Mouse (Mus musculus) heart, embryonic 16.5 days (tissue): ENCODE measurements around the gene Rlim. TPM values are rescaled to one million over a fixed set of nuclear protein-coding genes. Genes with fewer than 3 reads are reported as not detected.
A peak's percentile ranks its signal among the peaks of the same experiment; 100 is the strongest.

Experiments used
- ATAC-seq: fragments of 200-750 bp; cut with Nextera tagmentation; replicated peaks from 2 replicates; pipeline ENCODE4 v1.8.0; 2017; ENCODE audit warnings: moderate number of reproducible peaks; ENCODE audit not compliant: insufficient read depth, low FRiP score; ENCODE audit errors: extremely low read depth
- H3K27ac ChIP-seq: fragments of 300-500 bp; sonication (generic); 2 replicates; pipeline ENCODE4 v1.5.1; 2014; ENCODE audit warnings: mild to moderate bottlenecking, low read length, control low read depth, moderate library complexity
- H3K27me3 ChIP-seq: fragments of 300-500 bp; sonication (generic); 2 replicates; pipeline ENCODE4 v1.6.1; 2014; ENCODE audit warnings: low read length, mixed read lengths; ENCODE audit not compliant: control insufficient read depth, insufficient read depth
- H3K36me3 ChIP-seq: fragments of 300-500 bp; sonication (generic); 2 replicates; pipeline ENCODE4 v1.6.1; 2014; ENCODE audit not compliant: control insufficient read depth, insufficient read depth
- H3K4me1 ChIP-seq: fragments of 300-500 bp; sonication (generic); 2 replicates; pipeline ENCODE4 v1.6.1; 2014; ENCODE audit warnings: low read length, mixed read lengths; ENCODE audit not compliant: control insufficient read depth, insufficient read depth
- H3K4me2 ChIP-seq: fragments of 300-500 bp; sonication (generic); 2 replicates; pipeline ENCODE4 v1.6.1; 2014; ENCODE audit warnings: low read depth, mild to moderate bottlenecking, control low read depth, low read length
- H3K4me3 ChIP-seq: fragments of 300-500 bp; sonication (generic); 2 replicates; pipeline ENCODE4 v1.5.1; 2014; ENCODE audit warnings: mild to moderate bottlenecking, control low read depth, low read length
- H3K9ac ChIP-seq: fragments of 300-500 bp; sonication (generic); 2 replicates; pipeline ENCODE4 v1.6.1; 2014; ENCODE audit warnings: low read length, control low read depth
- H3K9me3 ChIP-seq: fragments of 300-500 bp; sonication (generic); replicated peaks from 2 replicates; pipeline ENCODE4 v1.6.1; 2016; ENCODE audit warnings: low read length; ENCODE audit not compliant: control insufficient read depth
- WGBS: fragments of 180-500 bp; shearing (Covaris S2); extraction: QIAGEN DNeasy Blood & Tissue Kit; methylation state at CpG from one replicate; pipeline ENCODE4 v1.1.7; 2014; 5-methylcytosine and 5-hydroxymethylcytosine counted together
- polyA plus RNA-seq: library from polyadenylated mRNA; unstranded; fragments of >200 nt; fragmentation: Nextera tagmentation; extraction: Ambion mirVana; gene quantifications from 2 replicates; pipeline ENCODE4 v1.2.1, GENCODE M21; 2015

Rlim gene
- polyA plus RNA-seq, 1 experiment from 2014 or later, result 18.6 TPM

DNA sequence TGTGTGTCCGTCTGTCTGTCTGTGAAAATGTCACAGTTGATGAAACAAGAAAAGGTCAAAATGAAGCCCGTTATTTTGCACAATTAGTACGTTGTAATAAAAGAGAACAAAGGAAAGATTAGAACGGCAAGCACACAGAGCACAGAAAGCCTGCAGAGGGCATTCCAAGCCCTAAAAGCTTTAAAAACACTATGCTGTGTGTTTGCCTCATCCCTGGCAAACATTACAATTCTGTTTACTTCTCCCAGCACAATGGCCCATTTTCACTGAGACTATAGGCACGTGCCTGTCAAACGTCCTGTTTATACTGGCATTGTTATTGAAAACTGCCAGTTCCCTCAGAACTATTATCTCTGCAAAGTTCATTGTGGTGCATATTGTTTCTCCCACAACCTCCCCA lies 5.1 kb upstream of the Rlim start:
- 30% methylated on average over 6 of the region's 6 CpGs for WGBS
- no peaks in the 10 kb centered on the region for H3K36me3 ChIP-seq
- no peak for ATAC-seq

DNA sequence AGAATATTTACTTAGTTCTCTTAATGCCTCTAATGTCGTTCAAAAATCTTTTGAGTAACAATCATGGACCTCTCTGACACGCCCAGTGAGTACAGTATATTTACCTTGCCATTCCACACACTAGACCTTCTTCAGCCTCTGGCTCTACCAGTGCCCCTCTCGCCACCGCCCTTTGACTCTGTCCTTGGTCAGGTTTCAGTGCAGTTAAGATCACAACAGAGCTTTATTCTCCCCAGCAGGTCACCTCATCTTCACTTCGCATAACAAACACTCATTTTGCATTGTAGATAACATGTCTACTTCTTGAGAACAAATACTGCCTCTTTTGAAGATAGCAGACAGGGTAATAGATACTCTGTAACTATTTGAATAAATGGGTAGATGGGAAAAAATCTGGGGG lies 3.9 kb upstream of the Rlim start:
- no peak for ATAC-seq
- WGBS, result 45% methylated on average over 5 of the region's 5 CpGs
- no peaks in the 10 kb centered on the region for H3K36me3 ChIP-seq
- peaks cover 7% of the 10 kb centered on the region; the same call in 1 of the 2 replicates for H3K9me3 ChIP-seq
- peaks cover 10% of the 10 kb centered on the region; the same call in 1 of the 2 replicates for H3K27me3 ChIP-seq
- H3K27ac ChIP-seq, result no peak overlapping the region
- no peaks in the 10 kb centered on the region; the same call in 1 of the 2 replicates for H3K4me1 ChIP-seq
- H3K4me3 ChIP-seq, result no peak overlapping the region
- no peak overlapping the region for H3K4me2 ChIP-seq
- H3K9ac ChIP-seq, result no peak overlapping the region

More for the DNA sequence above, 5.1 kb upstream of the Rlim start:
- Histone ChIP-seq H3K4me2 (no peak overlapping the region), H3K9ac (no peak overlapping the region), H3K4me3 (no peak overlapping the region), H3K9me3 (0 out of 2 replicates have a peak, but pooled peaks cover 4% of the 10 kb centered on the region), H3K27me3 (peaks cover 10% of the 10 kb centered on the region; the same call in 1 of the 2 replicates), H3K27ac (no peak overlapping the region), H3K4me1 (no peaks in the 10 kb centered on the region; the same call in 1 of the 2 replicates)

GRCm38 (mm10) chrX:103981806-103982205 lies 722 bp upstream of the Rlim start:
- Histone ChIP-seq H3K36me3 (peaks cover 2% of the 10 kb centered on the region; the same call in 1 of the 2 replicates), H3K4me2 (peak overlapping the region; percentile 49; the same call in 1 of the 2 replicates), H3K9me3 (peaks cover 7% of the 10 kb centered on the region; the same call in 1 of the 2 replicates), H3K4me3 (no peak overlapping the region), H3K27me3 (peaks cover 8% of the 10 kb centered on the region; the same call in 1 of the 2 replicates), H3K27ac (peak overlapping the region; percentile 72), H3K9ac (no peak overlapping the region), H3K4me1 (no peaks in the 10 kb centered on the region)
- no peak for ATAC-seq
- WGBS, result 71% methylated on average over 10 of the region's 10 CpGs

- Histone ChIP-seq H3K9ac (peak overlapping the region; percentile 90), H3K9me3 (peaks cover 7% of the 10 kb centered on the region; the same call in 1 of the 2 replicates), H3K4me3 (peak overlapping the region; percentile 82), H3K27me3 (peaks cover 3% of the 10 kb centered on the region; the same call in 1 of the 2 replicates), H3K36me3 (peaks cover 6% of the 10 kb centered on the region; the same call in 1 of the 2 replicates), H3K4me2 (peak overlapping the region; percentile 62), H3K27ac (peak overlapping the region; percentile 93), H3K4me1 (no peaks in the 10 kb centered on the region)
- ATAC-seq, result peak; percentile 25
- WGBS, result 19% methylated on average over 50 of the region's 51 CpGs
These were observed 405 bp downstream of the Rlim start for GRCm38 (mm10) chrX:103980590-103981168.

DNA sequence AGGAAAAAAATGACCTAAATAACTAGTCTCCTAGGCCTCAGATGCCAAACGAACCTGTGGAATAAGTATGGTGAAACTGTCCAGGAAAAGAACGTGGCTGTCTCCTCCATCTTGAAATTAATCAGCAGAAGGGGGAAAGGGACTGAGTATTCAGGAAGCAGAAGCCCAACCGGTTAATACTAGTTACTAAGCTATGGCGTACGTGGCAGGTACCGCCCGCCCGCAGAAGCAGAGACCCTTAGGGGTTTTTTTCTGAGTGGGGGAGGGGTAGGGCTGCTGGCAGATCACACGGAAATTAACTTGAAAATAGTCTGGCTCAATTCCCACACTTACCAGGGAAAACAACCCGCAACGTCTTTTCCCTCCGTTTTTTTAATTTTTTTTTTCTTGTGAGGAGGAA lies 1.0 kb downstream of the Rlim start:
- Histone ChIP-seq H3K27me3 (peaks cover 3% of the 10 kb centered on the region; the same call in 1 of the 2 replicates), H3K36me3 (peaks cover 6% of the 10 kb centered on the region; the same call in 1 of the 2 replicates), H3K9ac (peak overlapping the region; percentile 90), H3K4me3 (peak overlapping the region; percentile 82), H3K4me2 (peak overlapping the region; percentile 62), H3K4me1 (no peaks in the 10 kb centered on the region), H3K9me3 (peaks cover 7% of the 10 kb centered on the region; the same call in 1 of the 2 replicates), H3K27ac (peak overlapping the region; percentile 93)
- 16% methylated on average over 12 of the region's 12 CpGs for WGBS
- ATAC-seq, result no peak

GRCm38 (mm10) chrX:103939701-103940100 lies 41.4 kb downstream of the Rlim start:
- ATAC-seq, result no peak
- Histone ChIP-seq H3K4me2 (no peak overlapping the region), H3K9ac (no peak overlapping the region), H3K4me3 (no peak overlapping the region), H3K4me1 (no peaks in the 10 kb centered on the region), H3K27me3 (peaks cover 18% of the 10 kb centered on the region), H3K27ac (no peak overlapping the region), H3K36me3 (no peaks in the 10 kb centered on the region), H3K9me3 (no peaks in the 10 kb centered on the region)
- WGBS, result 87% methylated on average over 3 of the region's 3 CpGs

DNA sequence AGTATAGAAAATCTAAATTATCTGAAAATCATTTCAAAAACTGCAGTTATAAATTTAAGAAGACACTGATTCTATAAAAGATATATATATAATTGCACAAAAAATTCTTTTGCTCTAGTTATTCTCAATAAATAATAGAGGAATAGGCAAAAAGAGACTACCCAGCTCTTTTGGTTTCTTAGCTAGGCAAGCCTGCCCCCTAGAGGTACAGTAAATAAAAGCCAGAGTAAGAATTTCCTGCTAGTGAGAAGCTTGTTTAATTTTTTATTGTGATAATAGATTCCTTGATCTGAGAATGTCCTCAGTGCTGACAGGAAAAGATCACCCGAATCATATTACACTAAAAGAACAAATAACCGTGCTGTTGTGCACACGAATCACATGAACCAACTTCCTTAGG lies 43.8 kb downstream of the Rlim start:
- Histone ChIP-seq H3K36me3 (no peaks in the 10 kb centered on the region), H3K9ac (no peak overlapping the region), H3K4me3 (no peak overlapping the region), H3K9me3 (no peaks in the 10 kb centered on the region), H3K27me3 (peaks cover 13% of the 10 kb centered on the region), H3K27ac (no peak overlapping the region), H3K4me1 (no peaks in the 10 kb centered on the region), H3K4me2 (no peak overlapping the region)
- 14% methylated on average over 3 of the region's 3 CpGs for WGBS
- ATAC-seq, result no peak

- Histone ChIP-seq H3K4me3 (no peak overlapping the region), H3K9me3 (no peaks in the 10 kb centered on the region), H3K4me2 (no peak overlapping the region), H3K36me3 (no peaks in the 10 kb centered on the region), H3K9ac (no peak overlapping the region), H3K27ac (no peak overlapping the region), H3K4me1 (no peaks in the 10 kb centered on the region; the same call in 1 of the 2 replicates), H3K27me3 (peaks cover 14% of the 10 kb centered on the region)
- ATAC-seq, result no peak
- 35% methylated on average over 2 of the region's 2 CpGs for WGBS
These were observed 58.6 kb downstream of the Rlim start for GRCm38 (mm10) chrX:103922436-103922835.

DNA sequence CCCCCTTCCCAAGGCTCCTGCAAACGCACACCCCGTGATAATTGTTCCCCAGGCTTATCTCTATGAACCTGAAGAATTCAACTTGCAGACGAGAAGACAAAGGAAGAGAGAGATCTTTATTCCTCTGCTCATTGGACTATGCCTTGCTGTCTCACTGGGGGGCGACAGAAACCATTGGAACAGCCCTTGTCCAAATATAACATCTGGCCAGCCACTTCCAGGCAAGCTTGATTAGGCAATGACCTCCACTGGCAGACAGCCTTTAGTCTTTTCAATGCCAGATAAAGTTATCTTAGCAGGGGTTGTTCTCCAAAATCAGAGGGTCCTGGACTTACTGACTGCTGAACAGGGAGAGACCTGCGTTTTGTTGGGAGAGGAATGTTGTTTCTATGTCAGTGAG lies 62.1 kb downstream of the Rlim start:
- no peaks in the 10 kb centered on the region for H3K36me3 ChIP-seq

More for the DNA sequence above, 62.1 kb downstream of the Rlim start:
- WGBS, result 26% methylated on average over 5 of the region's 5 CpGs
- Histone ChIP-seq H3K27ac (no peak overlapping the region), H3K4me3 (no peak overlapping the region), H3K27me3 (peaks cover 26% of the 10 kb centered on the region), H3K9ac (no peak overlapping the region), H3K4me2 (no peak overlapping the region), H3K9me3 (no peaks in the 10 kb centered on the region), H3K4me1 (no peaks in the 10 kb centered on the region; the same call in 1 of the 2 replicates)
- no peak for ATAC-seq
